In genomic region chr7:43495343-43496021, GRCm38 (mm10) we compare ENCODE assay signal across 9 mouse cellular contexts. TPM values are rescaled to one million over a fixed set of nuclear protein-coding genes. Genes with fewer than 3 reads are reported as not detected.
A peak's percentile ranks its signal among the peaks of the same experiment; 100 is the strongest.
DNase-seq lines count a peak whose midpoint lies in the region; ATAC-seq and TF ChIP-seq lines count a peak whose summit lies in the region.
"Had no signal": no experiment of that assay in that cellular context is flagged by ENCODE, and none has a peak within 500 bp of the region (broad histone marks: within the 10 kb centered on the region; RNA-seq: fewer than 3 reads in every experiment).

No protein-coding gene starts in this region.

- peak; percentile 20 for DNase-seq in ovary, postnatal 36 days (ENCODE audit: low spot score)
- no peak for DNase-seq in ovary, adult 18-20 months (ENCODE audit: low spot score)
- peak; percentile 53 to 65 for DNase-seq in adrenal gland, postnatal 36 days
- peak; percentile 70 for DNase-seq in forebrain, embryonic 11.5 days (ENCODE audit: low spot score)
- DNase-seq in kidney, adult 9 months, result peak; percentile 64
- DNase-seq in lung, postnatal 0 days (ENCODE audit: low spot score), result peak; percentile 35
- DNase-seq in right cerebral cortex, postnatal 14 days, result peak; percentile 72
- DNase-seq in urinary bladder, adult 18-20 months (ENCODE audit: low spot score in 2 of 2), result no peak

- H3K9me3 ChIP-seq in forebrain, embryonic 11.5 days (ENCODE audit: control insufficient read depth, low read length), result 0 out of 2 replicates have a peak, but pooled peaks cover 2% of the 10 kb centered on the region
- H3K9me3 ChIP-seq in lung, postnatal 0 days (ENCODE audit: low read length), result no peaks in the 10 kb centered on the region
- H3K9me3 ChIP-seq: liver, embryonic 15.5 days had no signal

- WGBS in forebrain, embryonic 11.5 days, result 12% methylated on average over 21 of the region's 21 CpGs
- WGBS in lung, postnatal 0 days, result 10% methylated on average over 21 of the region's 21 CpGs

- TF ChIP-seq EP300 in lung, postnatal 0 days (IDR thresholded peaks at IDR 0.05), result no peak

- peak; percentile 61 for ATAC-seq in forebrain, embryonic 11.5 days (replicated peaks; ENCODE audit: low FRiP score)
- ATAC-seq in lung, postnatal 0 days, result peak; percentile 33; the same call in 1 of the 2 replicates

- no peak overlapping the region for H3K27ac ChIP-seq in forebrain, embryonic 11.5 days (ENCODE audit: low read depth, low read length)
- no peak overlapping the region for H3K27ac ChIP-seq in lung, postnatal 0 days (ENCODE audit: low read length)
- H3K27ac ChIP-seq: liver, embryonic 15.5 days had no signal

- H3K36me3 ChIP-seq in forebrain, embryonic 11.5 days (ENCODE audit: control insufficient read depth, insufficient read depth, low read length), result no peaks in the 10 kb centered on the region
- H3K36me3 ChIP-seq in lung, postnatal 0 days (ENCODE audit: insufficient read depth, low read length), result no peaks in the 10 kb centered on the region
- H3K36me3 ChIP-seq: liver, embryonic 15.5 days had no signal

- H3K4me1 ChIP-seq in forebrain, embryonic 11.5 days (replicated peaks; ENCODE audit: control insufficient read depth, insufficient read depth, low read length), result 0 out of 2 replicates have a peak, but pooled peaks cover under 1% of the 10 kb centered on the region
- no peaks in the 10 kb centered on the region for H3K4me1 ChIP-seq in lung, postnatal 0 days (ENCODE audit: insufficient read depth, low read depth, low read length)
- H3K4me1 ChIP-seq: liver, embryonic 15.5 days had no signal

- no peaks in the 10 kb centered on the region for H3K27me3 ChIP-seq in forebrain, embryonic 11.5 days (ENCODE audit: control insufficient read depth, insufficient read depth, low read length)
- H3K27me3 ChIP-seq in lung, postnatal 0 days (replicated peaks; ENCODE audit: insufficient read depth, low read length), result no peaks in the 10 kb centered on the region

- H3K4me2 ChIP-seq in forebrain, embryonic 11.5 days (ENCODE audit: low read depth, low read length, severe bottlenecking), result peak overlapping the region; percentile 24; the same call in 1 of the 2 replicates
- no peak overlapping the region for H3K4me2 ChIP-seq in lung, postnatal 0 days (replicated peaks; ENCODE audit: low read depth, low read length)
- H3K4me2 ChIP-seq: liver, embryonic 15.5 days had no signal

- no peak overlapping the region for H3K9ac ChIP-seq in forebrain, embryonic 11.5 days (ENCODE audit: low read length)
- H3K9ac ChIP-seq in lung, postnatal 0 days (replicated peaks; ENCODE audit: low read depth), result no peak overlapping the region
- H3K9ac ChIP-seq: liver, embryonic 15.5 days had no signal

- H3K4me3 ChIP-seq in forebrain, embryonic 11.5 days (ENCODE audit: low read depth, low read length), result no peak overlapping the region
- no peak overlapping the region for H3K4me3 ChIP-seq in lung, postnatal 0 days (ENCODE audit: low read depth, low read length)
- H3K4me3 ChIP-seq: liver, embryonic 15.5 days had no signal

- TF ChIP-seq CTCF in lung, postnatal 0 days (IDR thresholded peaks at IDR 0.05), result peak; percentile 69

RNA-seq across cellular contexts. Expression of gene Iglon5, which starts 5.6 kb away (rescaled TPM):
- total RNA-seq in adrenal gland, postnatal 36 days (2021), result 1 to 10 TPM; 1.3 to 1.5 TPM
- 2.0 and 2.7 TPM in 2 replicates for polyA plus RNA-seq in forebrain, embryonic 11.5 days (2014; fragmentation: Nextera tagmentation; extraction: Ambion mirVana)
- 0.05 TPM in 1 of 2 replicates, not detected in the other for polyA plus RNA-seq in lung, postnatal 0 days (2015; fragmentation: Nextera tagmentation; extraction: Ambion mirVana)
- polyA plus RNA-seq: liver, embryonic 15.5 days had no signal

RNA-seq across cellular contexts. Expression of gene 4931406B18Rik, which starts 10.3 kb away (rescaled TPM):
- not detected for total RNA-seq in adrenal gland, postnatal 36 days (2021)
- polyA plus RNA-seq in forebrain, embryonic 11.5 days (2014; fragmentation: Nextera tagmentation; extraction: Ambion mirVana), result not detected in 2 replicates
- polyA plus RNA-seq in lung, postnatal 0 days (2015; fragmentation: Nextera tagmentation; extraction: Ambion mirVana), result not detected in 2 replicates
- polyA plus RNA-seq: liver, embryonic 15.5 days had no signal

RNA-seq across cellular contexts. Expression of gene Vsig10l, which starts 32.5 kb away (rescaled TPM):
- 1 to 10 TPM; 1.5 to 1.7 TPM for total RNA-seq in adrenal gland, postnatal 36 days (2021)
- polyA plus RNA-seq in forebrain, embryonic 11.5 days (2014; fragmentation: Nextera tagmentation; extraction: Ambion mirVana), result 1.8 and 3.1 TPM in 2 replicates
- 5.0 TPM in 2 replicates for polyA plus RNA-seq in lung, postnatal 0 days (2015; fragmentation: Nextera tagmentation; extraction: Ambion mirVana)

RNA-seq across cellular contexts. Expression of gene Cd33, which starts 48.7 kb away (rescaled TPM):
- total RNA-seq in adrenal gland, postnatal 36 days (2021), result 1 to 10 TPM; 2.2 to 3.7 TPM
- 0.71 and 1.7 TPM in 2 replicates for polyA plus RNA-seq in forebrain, embryonic 11.5 days (2014; fragmentation: Nextera tagmentation; extraction: Ambion mirVana)
- 5.0 and 6.2 TPM in 2 replicates for polyA plus RNA-seq in lung, postnatal 0 days (2015; fragmentation: Nextera tagmentation; extraction: Ambion mirVana)

RNA-seq across cellular contexts. Expression of gene Gm45233, which starts 51.6 kb away (rescaled TPM):
- total RNA-seq in adrenal gland, postnatal 36 days (2021), result 1 to 10 TPM in 1 of 2 experiments, not detected in 1; 1.2 TPM
- not detected in 2 replicates for polyA plus RNA-seq in forebrain, embryonic 11.5 days (2014; fragmentation: Nextera tagmentation; extraction: Ambion mirVana)
- polyA plus RNA-seq in lung, postnatal 0 days (2015; fragmentation: Nextera tagmentation; extraction: Ambion mirVana), result 0.35 TPM in 1 of 2 replicates, not detected in the other
- polyA plus RNA-seq: liver, embryonic 15.5 days had no signal

Comparison
In these comparisons a context has a peak if more than half of its experiments do, and no peak if none do; other contexts are left out.
1. DNase-seq: peak in ovary, postnatal 36 days (single experiment), adrenal gland, postnatal 36 days (2 of 2), forebrain, embryonic 11.5 days (single experiment), kidney, adult 9 months (single experiment), lung, postnatal 0 days (single experiment) and right cerebral cortex, postnatal 14 days (single experiment); none in ovary, adult 18-20 months (single experiment) and urinary bladder, adult 18-20 months (0 of 2).